Mouse (Mus musculus) cerebellum, adult 2 months (tissue): ENCODE data around the gene Elf5.

Source experiments
- CTCF ChIP-seq: fragments of 200-500 bp; IDR thresholded peaks from 2 replicates; pipeline ENCODE4 v1.5.1; 2011; ENCODE audit warnings: low read depth, mild to moderate bottlenecking, control low read depth, low read length, moderate library complexity, borderline replicate concordance; ENCODE audit not compliant: insufficient read depth
- POLR2A ChIP-seq: fragments of 200-500 bp; IDR thresholded peaks from 2 replicates; pipeline ENCODE4 v1.6.1; 2011; ENCODE audit warnings: low read length, control low read depth, borderline replicate concordance; ENCODE audit not compliant: insufficient read depth

DNA sequence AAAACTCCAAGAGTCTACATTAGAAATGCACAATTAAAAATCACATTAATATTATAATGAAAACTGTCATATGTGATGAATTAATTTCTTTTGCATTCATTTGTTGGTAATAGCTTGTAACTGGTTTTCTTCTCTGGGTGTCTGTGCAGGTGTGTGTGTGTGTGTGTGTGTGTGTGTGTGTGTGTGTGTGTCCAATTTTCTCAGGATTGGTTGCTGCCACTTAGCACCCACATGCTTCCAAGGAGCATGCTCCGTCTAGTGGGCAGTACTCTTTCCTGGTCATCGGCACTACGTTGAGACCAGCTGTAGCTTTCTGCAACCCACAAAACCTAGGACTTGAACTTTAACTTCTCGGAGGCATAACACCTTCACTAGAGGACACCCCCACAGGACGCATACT lies 45.6 kb downstream of the Elf5 start:
- TF ChIP-seq POLR2A: no peak
- TF ChIP-seq CTCF: no peak
